Mouse (Mus musculus) C2C12 (cell line): ENCODE results near the gene Zmym1. TPM values are rescaled to one million over a fixed set of nuclear protein-coding genes. Genes with fewer than 3 reads are reported as not detected.
A peak's percentile ranks its signal among the peaks of the same experiment; 100 is the strongest.

Source experiments
- H3K27me3 ChIP-seq: one replicate; pipeline ENCODE4 v1.6.1; 2011; ENCODE audit not compliant: control insufficient read depth, insufficient read depth, insufficient read length
- H3K36me3 ChIP-seq: one replicate; pipeline ENCODE4 v1.6.1; 2011; ENCODE audit not compliant: control insufficient read depth, insufficient read depth
- H3K4me3 ChIP-seq: one replicate; pipeline ENCODE4 v1.5.1; 2011; ENCODE audit warnings: mild to moderate bottlenecking, control low read depth; ENCODE audit not compliant: poor library complexity, insufficient read depth, severe bottlenecking
- H3K79me2 ChIP-seq: one replicate; pipeline ENCODE4 v1.6.1; 2011; ENCODE audit not compliant: control insufficient read depth, insufficient read depth
- H3K79me3 ChIP-seq: one replicate; pipeline ENCODE4 v1.6.1; 2011; ENCODE audit warnings: low read depth, control low read depth
- H3ac ChIP-seq: one replicate; pipeline ENCODE3; 2011; ENCODE audit warnings: low read depth; ENCODE audit not compliant: control insufficient read depth, insufficient read length
- CEBPB ChIP-seq: IDR thresholded peaks from one replicate; pipeline ENCODE4 v1.6.1; 2011; ENCODE audit warnings: low read depth, mild to moderate bottlenecking, control low read depth, moderate library complexity
- CTCF ChIP-seq: IDR thresholded peaks from one replicate; pipeline ENCODE4 v1.5.1; 2011; ENCODE audit not compliant: control insufficient read depth, insufficient read depth, insufficient read length
- FOSL1 ChIP-seq: IDR thresholded peaks from one replicate; pipeline ENCODE4 v1.8.0; 2011; ENCODE audit warnings: mild to moderate bottlenecking, low read length; ENCODE audit not compliant: poor library complexity, insufficient read depth, severe bottlenecking
- MAX ChIP-seq: IDR thresholded peaks from one replicate; pipeline ENCODE4 v1.6.1; 2011; ENCODE audit warnings: mild to moderate bottlenecking, control low read depth
- MYOD1 ChIP-seq: IDR thresholded peaks from one replicate; pipeline ENCODE4 v1.6.1; 2011; ENCODE audit warnings: low read depth; ENCODE audit not compliant: control insufficient read depth, insufficient read length
- MYOG ChIP-seq: IDR thresholded peaks from one replicate; pipeline ENCODE4 v1.6.1; 2011; ENCODE audit not compliant: control insufficient read depth, insufficient read length; ENCODE audit errors: extremely low read depth
- USF1 ChIP-seq: IDR thresholded peaks from one replicate; pipeline ENCODE4 v1.6.1; 2011; ENCODE audit warnings: low read depth, mild to moderate bottlenecking, control low read depth, moderate library complexity
- polyA plus RNA-seq: library from polyadenylated mRNA; unstranded; fragments of >200 nt; fragmentation: generic; extraction: Trizol; gene quantifications from one replicate; pipeline ENCODE4 v1.2.1, GENCODE M21; 2012; ENCODE audit warnings: missing spikeins

Gene Zmym1
- polyA plus RNA-seq, 1 experiment, result 4.1 TPM

DNA sequence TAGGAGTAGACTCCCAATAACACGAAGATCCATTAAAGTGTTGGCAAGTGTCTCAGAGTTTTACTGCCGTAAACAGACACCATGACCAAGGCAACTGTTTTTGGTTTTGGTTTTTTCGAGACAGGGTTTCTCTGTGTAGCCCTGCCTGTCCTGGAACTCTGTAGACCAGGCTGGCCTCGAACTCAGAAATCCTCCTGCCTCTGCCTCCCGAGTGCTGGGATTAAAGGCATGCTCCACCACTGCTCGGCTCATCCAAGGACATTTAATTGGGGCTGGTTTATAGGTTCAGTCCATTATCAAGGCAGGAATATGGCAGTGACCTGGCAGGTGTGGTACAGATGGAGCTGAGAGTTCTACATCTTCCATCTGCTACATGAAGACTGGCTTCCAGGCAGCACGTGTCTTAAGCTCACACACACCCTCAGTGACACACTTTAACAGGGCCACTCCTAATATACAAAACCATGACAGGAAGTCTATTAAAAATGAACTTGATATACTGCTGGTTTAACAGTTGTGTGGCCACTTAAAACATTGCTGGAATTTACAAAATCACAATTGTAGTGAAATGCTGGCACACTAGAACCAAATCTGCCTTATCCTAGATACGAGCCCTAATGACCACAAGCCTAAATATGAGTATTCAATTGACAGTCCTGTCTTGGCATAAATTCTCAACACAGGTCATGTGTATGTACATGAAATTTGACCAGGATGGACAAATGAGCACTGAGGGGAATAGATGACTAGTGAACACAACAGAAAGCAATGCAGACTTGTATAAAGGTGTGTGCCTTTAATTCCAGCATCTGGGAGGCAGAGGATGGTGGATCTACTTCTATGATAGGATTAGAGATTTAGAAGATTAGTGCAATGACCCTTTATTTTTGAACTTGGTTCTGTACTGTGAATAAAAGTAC, 22.8 kb downstream of the Zmym1 start:
- H3K4me3 ChIP-seq, result no peak overlapping the region
- no peak overlapping the region for H3ac ChIP-seq
- peaks cover 98% of the 10 kb centered on the region for H3K36me3 ChIP-seq
- peaks cover 20% of the 10 kb centered on the region for H3K79me3 ChIP-seq
- no peaks in the 10 kb centered on the region for H3K27me3 ChIP-seq
- no peak for TF ChIP-seq MAX
- no peak for TF ChIP-seq MYOD1
- TF ChIP-seq CTCF, result no peak
- TF ChIP-seq CEBPB, result no peak
- no peak for TF ChIP-seq MYOG
- no peak for TF ChIP-seq USF1
- no peak for TF ChIP-seq FOSL1
- H3K79me2 ChIP-seq, result peaks cover 26% of the 10 kb centered on the region

DNA sequence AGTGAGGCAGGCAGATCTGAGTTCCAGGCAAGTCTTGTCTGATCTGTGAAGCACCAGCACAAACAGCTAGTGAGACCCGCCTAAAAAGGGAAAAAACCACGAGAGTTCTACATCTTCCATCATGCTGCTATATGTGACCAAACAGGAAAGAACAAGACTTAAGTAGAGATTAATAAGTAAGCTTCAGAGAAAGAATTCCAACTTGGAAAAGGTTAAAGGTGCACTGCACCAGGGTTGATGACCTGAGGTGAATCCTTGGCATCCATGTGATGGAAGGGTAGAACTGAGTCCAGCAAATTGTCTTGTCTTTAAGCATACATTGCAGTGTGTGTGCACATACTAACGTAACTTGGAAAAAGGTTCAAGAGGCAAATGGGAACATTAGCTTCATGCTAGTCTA, 23.8 kb downstream of the Zmym1 start:
- Histone ChIP-seq H3K79me3 (peaks cover 30% of the 10 kb centered on the region), H3K79me2 (peaks cover 36% of the 10 kb centered on the region), H3K4me3 (no peak overlapping the region), H3K36me3 (peaks cover 99% of the 10 kb centered on the region), H3K27me3 (no peaks in the 10 kb centered on the region), H3ac (no peak overlapping the region)
- TF ChIP-seq USF1, result no peak
- TF ChIP-seq MAX, result no peak
- no peak for TF ChIP-seq CEBPB
- TF ChIP-seq FOSL1, result no peak
- no peak for TF ChIP-seq MYOG
- TF ChIP-seq MYOD1, result no peak
- no peak for TF ChIP-seq CTCF

DNA sequence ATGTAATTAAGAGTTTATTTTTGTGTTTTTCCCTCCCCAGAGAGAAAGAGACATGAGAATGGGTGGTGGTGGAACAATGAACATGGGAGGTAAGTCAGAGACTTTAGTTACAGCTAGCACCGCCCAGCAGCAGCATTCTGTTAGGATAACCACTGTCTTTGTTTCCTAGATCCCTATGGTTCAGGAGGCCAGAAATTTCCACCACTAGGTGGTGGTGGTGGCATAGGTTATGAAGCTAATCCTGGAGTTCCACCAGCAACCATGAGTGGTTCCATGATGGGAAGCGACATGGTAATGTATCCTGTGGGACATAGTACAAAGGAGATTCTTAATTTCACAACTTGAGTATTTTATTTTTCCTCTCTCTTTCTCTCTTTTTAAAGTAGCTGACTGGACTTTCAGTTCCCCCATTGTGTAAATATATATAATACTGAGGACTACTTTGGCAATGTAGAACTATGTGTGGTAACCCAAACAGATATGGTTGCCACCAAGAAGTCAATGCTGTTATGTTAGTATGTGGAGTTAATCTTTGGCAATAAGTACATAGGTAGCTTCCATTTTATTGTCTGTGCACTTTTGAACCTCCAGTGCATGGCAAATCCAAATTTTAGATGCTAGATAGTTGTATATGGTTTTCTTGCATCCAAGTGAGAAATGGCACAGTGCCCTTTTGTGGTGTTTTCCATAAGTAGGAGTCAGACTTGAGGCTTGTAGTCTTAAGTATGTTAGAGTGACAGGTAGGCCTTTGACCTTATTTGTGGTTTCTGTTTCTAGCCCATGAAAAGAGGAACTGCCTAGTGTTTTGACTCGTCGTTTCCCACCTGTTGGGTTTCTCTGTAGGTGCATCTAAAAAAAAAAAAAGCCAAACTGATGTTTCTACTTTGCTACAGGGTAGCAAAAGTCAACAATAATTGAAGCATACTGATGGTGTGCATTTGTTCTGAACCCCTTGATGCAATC, 33.4 kb downstream of the Zmym1 start:
- H3K79me3 ChIP-seq, result peaks cover 98% of the 10 kb centered on the region
- no peak overlapping the region for H3ac ChIP-seq
- H3K4me3 ChIP-seq, result no peak overlapping the region
- no peaks in the 10 kb centered on the region for H3K27me3 ChIP-seq
- peaks cover 100% of the 10 kb centered on the region for H3K79me2 ChIP-seq
- no peak for TF ChIP-seq FOSL1
- no peak for TF ChIP-seq USF1
- no peak for TF ChIP-seq CEBPB
- TF ChIP-seq CTCF, result no peak
- TF ChIP-seq MAX, result no peak
- TF ChIP-seq MYOD1, result no peak
- TF ChIP-seq MYOG, result no peak
- peaks cover 100% of the 10 kb centered on the region for H3K36me3 ChIP-seq

DNA sequence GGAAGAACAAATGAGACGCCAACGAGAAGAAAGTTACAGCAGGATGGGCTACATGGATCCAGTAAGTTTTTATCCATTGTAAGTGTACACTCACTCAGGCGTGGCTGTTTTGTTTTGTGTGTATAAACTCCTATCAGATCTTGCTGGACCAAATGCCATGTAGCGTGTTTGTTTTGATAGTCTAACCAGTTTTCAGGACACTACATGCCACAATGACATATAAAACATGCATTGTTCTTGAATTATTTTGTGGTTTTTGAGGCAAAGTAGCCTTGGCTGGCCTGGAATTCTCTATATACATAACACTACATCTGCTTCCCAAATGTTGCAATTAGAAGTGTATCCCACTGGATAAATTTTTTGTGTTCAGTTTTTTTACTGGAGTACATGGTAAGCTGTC, 34.1 kb downstream of the Zmym1 start:
- H3K27me3 ChIP-seq, result no peaks in the 10 kb centered on the region
- H3ac ChIP-seq, result no peak overlapping the region
- TF ChIP-seq FOSL1, result no peak
- TF ChIP-seq MYOG, result no peak
- no peak for TF ChIP-seq USF1
- no peak for TF ChIP-seq MYOD1
- TF ChIP-seq CTCF, result no peak
- TF ChIP-seq CEBPB, result no peak
- no peak for TF ChIP-seq MAX
- peaks cover 97% of the 10 kb centered on the region for H3K79me3 ChIP-seq
- no peak overlapping the region for H3K4me3 ChIP-seq
- peaks cover 96% of the 10 kb centered on the region for H3K36me3 ChIP-seq
- peaks cover 100% of the 10 kb centered on the region for H3K79me2 ChIP-seq

DNA sequence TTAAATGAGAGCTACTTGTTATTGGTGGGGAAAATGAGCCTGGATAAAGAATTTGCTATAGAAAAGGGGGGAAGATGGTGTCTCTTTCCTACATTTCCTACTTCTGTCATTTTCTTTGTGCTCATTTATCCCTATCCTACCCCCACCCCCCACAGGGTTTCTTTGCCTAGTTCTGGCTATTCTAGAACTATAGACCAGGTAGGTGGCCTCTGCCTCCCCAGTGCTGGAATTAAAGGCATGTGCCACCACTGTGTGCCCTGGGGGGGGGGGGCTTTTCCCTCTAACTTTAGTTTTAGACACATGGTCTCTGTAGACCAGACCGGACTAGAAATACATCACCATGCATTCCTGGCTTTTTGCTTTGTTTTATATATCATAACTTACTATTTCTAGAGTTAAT, 36.7 kb downstream of the Zmym1 start:
- Histone ChIP-seq H3ac (no peak overlapping the region), H3K79me2 (peaks cover 88% of the 10 kb centered on the region), H3K79me3 (peaks cover 75% of the 10 kb centered on the region), H3K27me3 (no peaks in the 10 kb centered on the region), H3K36me3 (peaks cover 70% of the 10 kb centered on the region), H3K4me3 (peak overlapping the region; percentile 91)
- no peak for TF ChIP-seq CEBPB
- no peak for TF ChIP-seq USF1
- TF ChIP-seq FOSL1, result no peak
- TF ChIP-seq MAX, result no peak
- TF ChIP-seq MYOD1, result no peak
- TF ChIP-seq MYOG, result no peak
- no peak for TF ChIP-seq CTCF
